ENCODE assay signal across 32 mouse cellular contexts in genomic region chr6:137532758-137533157, GRCm38 (mm10).
"Had no signal": no experiment of that assay in that cellular context is flagged by ENCODE, and none has a peak within 500 bp of the region (broad histone marks: within the 10 kb centered on the region; RNA-seq: fewer than 3 reads in every experiment).

No protein-coding gene starts in this region.

- H3K9me3 ChIP-seq: limb, embryonic 10.5 days; limb, embryonic 13.5 days; limb, embryonic 15.5 days; liver, embryonic 12.5 days; liver, embryonic 13.5 days; liver, embryonic 15.5 days; lung, embryonic 15.5 days; midbrain, embryonic 10.5 days; midbrain, embryonic 12.5 days; midbrain, embryonic 15.5 days had no signal

- H3K36me3 ChIP-seq: limb, embryonic 10.5 days; limb, embryonic 12.5 days; limb, embryonic 15.5 days; liver, embryonic 12.5 days; liver, embryonic 13.5 days; liver, embryonic 15.5 days; lung, embryonic 15.5 days; midbrain, embryonic 12.5 days had no signal

- H3K4me3 ChIP-seq: left cerebral cortex, adult 2 months; limb, embryonic 10.5 days; limb, embryonic 12.5 days; limb, embryonic 13.5 days; limb, embryonic 15.5 days; liver, embryonic 12.5 days; liver, embryonic 13.5 days; liver, embryonic 15.5 days; lung, embryonic 15.5 days; megakaryocyte, embryonic 14.5 days; midbrain, embryonic 10.5 days; midbrain, embryonic 12.5 days; midbrain, embryonic 13.5 days; midbrain, embryonic 15.5 days; myocyte; neural tube, embryonic 12.5 days had no signal

- H3K9ac ChIP-seq: limb, embryonic 12.5 days; limb, embryonic 13.5 days; limb, embryonic 15.5 days; liver, embryonic 12.5 days; liver, embryonic 13.5 days; liver, embryonic 14.5 days; liver, embryonic 15.5 days; liver, postnatal 0 days; lung, embryonic 14.5 days; lung, embryonic 15.5 days; midbrain, embryonic 12.5 days; midbrain, embryonic 13.5 days; midbrain, embryonic 15.5 days; neural tube, embryonic 12.5 days had no signal

- H3K27me3 ChIP-seq: limb, embryonic 12.5 days; limb, embryonic 13.5 days; limb, embryonic 15.5 days; liver, embryonic 12.5 days; liver, embryonic 13.5 days; liver, embryonic 15.5 days; lung, embryonic 15.5 days; midbrain, embryonic 12.5 days; midbrain, embryonic 13.5 days; midbrain, embryonic 15.5 days; neural tube, embryonic 12.5 days had no signal

- H3K27ac ChIP-seq: left cerebral cortex, adult 2 months; limb, embryonic 10.5 days; limb, embryonic 12.5 days; limb, embryonic 13.5 days; limb, embryonic 15.5 days; liver, embryonic 12.5 days; liver, embryonic 13.5 days; liver, embryonic 14.5 days; liver, embryonic 15.5 days; lung, embryonic 15.5 days; macrophage; midbrain, embryonic 10.5 days; midbrain, embryonic 12.5 days; midbrain, embryonic 13.5 days; midbrain, embryonic 15.5 days; neural tube, embryonic 12.5 days had no signal

- DNase-seq: left cerebral cortex, postnatal 4 days; liver; liver, embryonic 13.5 days; liver, postnatal 0 days; lung, adult 18-20 months; lung, adult 2 months; lung, embryonic 14.5 days; lung, postnatal 10 days; lung, postnatal 14 days; lung, postnatal 36 days; lung, postnatal 4 days; midbrain, embryonic 14.5 days had no signal

- H3K4me2 ChIP-seq: limb, embryonic 12.5 days; limb, embryonic 13.5 days; limb, embryonic 15.5 days; liver, embryonic 11.5 days; liver, embryonic 12.5 days; liver, embryonic 13.5 days; liver, embryonic 15.5 days; lung, embryonic 14.5 days; lung, embryonic 15.5 days; midbrain, embryonic 12.5 days; midbrain, embryonic 13.5 days; midbrain, embryonic 15.5 days; neural tube, embryonic 12.5 days had no signal

- H3K4me1 ChIP-seq: limb, embryonic 10.5 days; limb, embryonic 12.5 days; limb, embryonic 13.5 days; limb, embryonic 15.5 days; liver, embryonic 12.5 days; liver, embryonic 13.5 days; liver, embryonic 15.5 days; lung, embryonic 15.5 days; megakaryocyte, embryonic 14.5 days; midbrain, embryonic 10.5 days; midbrain, embryonic 12.5 days; midbrain, embryonic 15.5 days; neural tube, embryonic 12.5 days had no signal

- ATAC-seq: liver, embryonic 12.5 days; liver, postnatal 0 days; lung, postnatal 0 days; midbrain, embryonic 13.5 days; midbrain, embryonic 15.5 days; midbrain, embryonic 16.5 days had no signal
